Mouse (Mus musculus): Measurements from ENCODE around the gene Hecw2.
A peak's percentile ranks its signal among the peaks of the same experiment; 100 is the strongest.

The Hecw2 gene

DNA sequence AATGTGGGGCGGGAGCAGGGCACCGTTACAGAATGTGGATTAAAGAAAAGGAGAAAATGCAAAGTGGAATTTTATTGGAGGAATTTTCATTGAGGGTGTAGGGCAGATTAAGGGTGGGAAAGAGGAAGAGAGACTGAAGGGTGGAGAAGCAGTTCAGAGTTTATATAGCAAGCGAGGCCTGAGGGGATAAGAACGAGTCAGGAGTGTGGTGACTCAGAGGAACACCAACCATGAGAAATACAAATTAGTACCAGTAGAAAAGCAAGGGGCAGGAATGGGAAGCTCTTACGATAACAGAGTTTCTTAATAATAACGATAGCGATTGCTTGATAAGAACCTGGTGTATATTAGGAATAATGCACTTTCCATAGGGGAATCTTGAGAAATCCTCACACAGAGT is 339.2 kb downstream of the Hecw2 start:
- peak; percentile 48 for DNase-seq (ENCODE audit: low read depth, low spot score)
- Histone ChIP-seq H3K36me3 (ENCODE audit: control insufficient read depth, insufficient read depth, low read length, poor library complexity, severe bottlenecking) (no peaks in the 10 kb centered on the region), H3K27me3 (ENCODE audit: control insufficient read depth, insufficient read depth, low read length, poor library complexity, severe bottlenecking) (no peaks in the 10 kb centered on the region)

DNA sequence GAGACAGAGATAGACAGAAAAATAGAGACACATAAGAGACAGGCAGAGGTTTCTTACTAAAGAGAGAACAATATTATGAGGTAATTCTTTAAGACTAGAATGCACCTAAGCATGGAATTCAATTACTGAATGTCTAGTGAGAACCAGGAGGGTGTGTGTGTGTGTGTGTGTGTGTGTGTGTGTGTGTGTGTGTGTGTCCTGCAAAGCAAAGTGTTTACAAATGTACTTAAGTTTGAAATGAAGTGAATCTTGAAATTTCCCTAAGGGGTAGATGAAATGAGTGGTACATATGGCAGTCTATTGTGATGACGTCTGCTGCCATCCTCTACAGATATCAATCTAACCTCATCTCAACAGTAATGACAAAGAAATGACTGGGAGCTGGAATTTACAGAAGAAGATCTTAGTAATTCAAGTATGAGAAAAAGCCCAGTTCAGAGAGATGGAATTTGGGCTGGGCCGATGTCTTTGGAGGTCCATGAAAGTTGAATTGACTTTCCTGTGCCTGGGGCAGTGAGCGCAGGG is 342.8 kb downstream of the Hecw2 start:
- peak; percentile 58 for DNase-seq (ENCODE audit: low read depth, low spot score)
- Histone ChIP-seq H3K36me3 (ENCODE audit: control insufficient read depth, insufficient read depth, low read length, poor library complexity, severe bottlenecking) (no peaks in the 10 kb centered on the region), H3K27me3 (ENCODE audit: control insufficient read depth, insufficient read depth, low read length, poor library complexity, severe bottlenecking) (no peaks in the 10 kb centered on the region)

DNA sequence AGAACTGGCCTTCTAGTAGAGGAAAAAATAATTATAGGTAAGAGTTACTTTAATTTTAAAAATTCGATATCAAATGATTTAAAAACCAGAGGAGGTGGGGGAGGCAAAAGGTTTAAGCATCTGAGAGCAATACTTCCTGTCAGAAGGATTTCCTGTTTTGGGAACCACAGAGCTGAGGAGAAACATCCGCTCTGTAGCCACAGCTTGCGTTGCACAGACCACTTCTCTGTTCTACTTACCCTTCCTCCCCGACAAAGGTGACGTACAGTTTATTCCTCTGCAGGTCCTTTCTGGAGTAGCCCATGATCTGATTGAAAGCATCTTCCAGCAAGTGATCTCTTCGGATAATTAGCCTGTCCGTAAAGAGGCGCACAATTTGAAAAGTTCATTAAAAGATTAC is 343.6 kb downstream of the Hecw2 start:
- Histone ChIP-seq H3K27me3 (ENCODE audit: control insufficient read depth, insufficient read depth, low read length, poor library complexity, severe bottlenecking) (no peaks in the 10 kb centered on the region), H3K36me3 (ENCODE audit: control insufficient read depth, insufficient read depth, low read length, poor library complexity, severe bottlenecking) (no peaks in the 10 kb centered on the region)
- DNase-seq (ENCODE audit: low read depth, low spot score) = peak; percentile 96

DNA sequence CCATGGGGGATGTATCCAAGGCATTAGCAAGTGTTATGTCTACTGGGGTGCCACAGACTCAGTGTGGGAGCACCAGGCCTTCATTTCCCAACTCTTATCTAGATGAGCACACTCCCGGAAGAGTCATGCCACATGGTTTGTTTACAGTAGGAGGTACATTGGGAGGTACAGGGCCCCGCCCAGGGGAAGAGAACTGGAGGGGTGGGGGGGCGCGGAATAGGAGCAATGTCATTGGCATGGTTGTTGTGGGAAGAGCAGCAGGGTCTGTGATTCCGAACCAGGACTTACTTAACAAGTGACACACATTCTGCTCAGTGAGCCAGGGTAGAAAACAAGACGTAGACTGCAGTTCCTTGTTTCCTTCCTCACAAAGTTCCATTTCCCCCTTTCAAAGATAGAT is 344.1 kb downstream of the Hecw2 start:
- Histone ChIP-seq H3K36me3 (ENCODE audit: control insufficient read depth, insufficient read depth, low read length, poor library complexity, severe bottlenecking) (no peaks in the 10 kb centered on the region), H3K27me3 (ENCODE audit: control insufficient read depth, insufficient read depth, low read length, poor library complexity, severe bottlenecking) (no peaks in the 10 kb centered on the region)
- peak; percentile 91 for DNase-seq (ENCODE audit: low read depth, low spot score)

DNA sequence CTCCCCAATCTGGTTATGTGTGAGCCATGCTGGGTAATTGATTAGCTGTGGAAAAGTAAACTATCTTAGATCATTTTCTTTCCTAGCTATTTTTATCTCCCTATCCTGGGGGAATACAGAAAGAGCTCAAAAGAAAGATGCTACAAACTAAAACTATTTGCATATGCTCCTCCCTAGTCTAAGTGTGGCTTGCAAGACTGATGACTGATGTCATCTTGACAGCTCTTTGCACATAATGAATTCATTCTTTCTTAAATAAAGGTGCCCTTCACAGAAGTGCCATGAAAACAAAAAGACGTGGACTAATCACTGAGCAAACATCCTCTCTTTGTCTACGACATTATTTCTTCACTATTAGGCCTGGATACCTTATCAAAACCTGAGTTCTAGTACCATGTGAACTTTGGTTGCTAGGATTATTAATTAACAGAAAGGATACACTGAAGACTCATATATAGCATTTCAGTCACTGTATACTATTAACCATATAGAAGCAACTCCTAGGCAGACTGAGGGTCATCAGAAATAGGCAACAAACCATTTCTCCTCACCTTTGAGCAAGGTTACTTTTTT is 348.2 kb downstream of the Hecw2 start:
- Histone ChIP-seq H3K36me3 (ENCODE audit: control insufficient read depth, insufficient read depth, low read length, poor library complexity, severe bottlenecking) (no peaks in the 10 kb centered on the region), H3K27me3 (ENCODE audit: control insufficient read depth, insufficient read depth, low read length, poor library complexity, severe bottlenecking) (no peaks in the 10 kb centered on the region)
- peak; percentile 52 for DNase-seq (ENCODE audit: low read depth, low spot score)

DNA sequence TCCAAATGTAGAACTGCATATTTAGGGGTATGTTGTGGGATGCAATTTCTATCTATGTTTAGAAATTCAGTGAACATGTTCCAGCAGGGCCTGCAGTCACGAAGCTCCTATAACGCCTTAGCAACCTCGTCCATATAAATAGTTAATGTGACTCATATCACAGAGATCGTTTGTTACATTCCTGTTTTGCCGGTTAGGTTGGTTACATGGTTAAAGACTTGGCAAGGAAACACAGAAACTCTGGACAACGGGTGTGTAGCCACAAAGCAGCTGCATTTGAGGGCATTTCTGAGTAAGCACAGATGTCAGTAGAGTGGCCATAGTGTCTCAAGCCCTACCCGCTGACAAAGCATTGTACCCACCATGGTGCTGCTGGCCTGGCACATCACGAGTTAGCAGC is 349.1 kb downstream of the Hecw2 start:
- Histone ChIP-seq H3K27me3 (ENCODE audit: control insufficient read depth, insufficient read depth, low read length, poor library complexity, severe bottlenecking) (no peaks in the 10 kb centered on the region), H3K36me3 (ENCODE audit: control insufficient read depth, insufficient read depth, low read length, poor library complexity, severe bottlenecking) (no peaks in the 10 kb centered on the region)
- no peak for DNase-seq (ENCODE audit: low read depth, low spot score)

DNA sequence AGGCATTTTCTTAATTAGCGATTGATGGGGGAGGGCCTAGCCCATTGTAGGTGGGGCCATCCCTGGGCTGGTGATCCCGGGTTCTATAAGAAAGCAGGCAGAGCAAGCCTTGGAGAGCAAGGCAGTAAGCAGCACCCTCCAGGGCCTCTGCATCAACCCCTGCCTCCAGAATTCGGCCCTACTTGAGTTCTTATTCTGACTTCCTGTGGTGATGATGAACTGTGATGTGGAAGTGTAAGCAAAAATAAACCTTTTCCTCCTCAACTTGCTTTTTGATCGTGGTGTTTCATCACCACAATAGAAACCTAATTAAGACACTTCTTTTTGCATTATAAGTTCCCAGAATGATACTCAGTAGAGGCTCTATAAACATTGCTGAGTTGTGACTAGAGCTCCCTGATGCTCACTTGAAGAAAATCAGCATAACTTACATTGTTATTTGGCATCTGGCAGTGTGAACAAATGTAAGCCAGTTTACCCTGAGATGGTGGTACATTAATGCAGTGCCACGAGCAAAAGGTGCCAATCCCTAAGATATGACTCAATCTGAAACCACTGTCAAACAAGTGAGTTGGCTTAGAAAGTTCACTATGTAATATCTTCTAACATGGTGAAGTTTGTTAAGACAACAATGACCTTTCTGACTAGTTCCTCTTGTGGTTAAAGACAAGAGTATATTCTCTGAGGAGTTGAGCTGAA is 349.9 kb downstream of the Hecw2 start:
- Histone ChIP-seq H3K27me3 (ENCODE audit: control insufficient read depth, insufficient read depth, low read length, poor library complexity, severe bottlenecking) (no peaks in the 10 kb centered on the region), H3K36me3 (ENCODE audit: control insufficient read depth, insufficient read depth, low read length, poor library complexity, severe bottlenecking) (no peaks in the 10 kb centered on the region)
- peak; percentile 75 for DNase-seq (ENCODE audit: low read depth, low spot score)

DNA sequence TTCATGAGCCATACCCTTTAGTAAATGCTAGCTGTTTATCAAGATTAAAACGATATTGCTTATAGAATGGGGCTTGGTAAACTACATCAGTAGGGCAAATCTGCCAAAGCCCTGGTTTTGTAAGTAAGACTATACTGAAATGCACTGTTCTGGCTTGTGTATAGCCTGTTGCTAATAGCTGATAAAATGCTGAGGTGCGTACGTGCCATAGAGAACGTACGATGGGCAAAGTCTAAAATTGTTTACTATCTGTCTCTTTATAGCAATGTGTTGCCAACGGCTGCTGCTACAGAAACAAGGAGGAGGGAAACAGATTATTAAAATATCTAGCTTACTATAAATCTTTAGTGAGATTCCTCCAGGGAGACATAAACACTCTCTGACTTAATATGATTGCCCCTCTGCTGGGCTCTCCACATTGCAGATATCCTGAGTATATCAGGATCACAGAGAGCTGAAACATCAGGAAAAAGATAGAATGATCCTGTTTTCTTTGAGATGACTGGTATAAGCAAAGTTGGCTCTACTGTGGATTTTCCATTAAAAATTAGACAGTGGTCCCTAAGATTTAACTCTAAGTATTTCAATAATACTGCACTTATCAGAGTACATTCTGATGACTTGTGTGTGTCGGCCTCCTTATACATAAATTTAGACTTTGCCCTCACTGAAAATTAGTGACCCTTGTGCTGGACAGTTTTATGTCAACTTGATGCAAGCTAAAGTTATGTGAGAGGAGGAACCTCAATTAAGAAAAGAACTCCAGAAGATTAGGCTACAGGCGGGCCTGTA is 350.6 kb downstream of the Hecw2 start:
- Histone ChIP-seq H3K27me3 (ENCODE audit: control insufficient read depth, insufficient read depth, low read length, poor library complexity, severe bottlenecking) (no peaks in the 10 kb centered on the region), H3K36me3 (ENCODE audit: control insufficient read depth, insufficient read depth, low read length, poor library complexity, severe bottlenecking) (no peaks in the 10 kb centered on the region)
- no peak for DNase-seq (ENCODE audit: low read depth, low spot score)

DNA sequence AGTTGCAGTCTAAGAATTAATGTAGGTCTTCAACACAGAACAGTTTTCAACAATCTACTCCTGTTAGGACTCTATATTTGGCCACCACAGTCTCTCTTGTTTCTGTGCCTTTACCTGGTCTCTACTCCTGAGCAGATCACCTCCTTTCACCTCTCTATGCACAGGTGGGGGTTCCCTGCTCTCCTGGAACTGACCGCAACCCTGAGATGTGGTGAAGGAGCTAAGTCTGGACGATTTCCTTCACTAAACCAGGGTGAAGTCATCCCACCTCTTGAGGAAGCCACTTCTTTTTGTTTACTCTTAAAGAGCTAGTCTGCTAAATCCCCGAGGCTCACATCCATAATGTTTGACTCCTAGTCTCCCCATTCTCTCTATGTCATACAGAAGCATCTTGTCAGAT is 351.9 kb downstream of the Hecw2 start:
- Histone ChIP-seq H3K27me3 (ENCODE audit: control insufficient read depth, insufficient read depth, low read length, poor library complexity, severe bottlenecking) (no peaks in the 10 kb centered on the region), H3K36me3 (ENCODE audit: control insufficient read depth, insufficient read depth, low read length, poor library complexity, severe bottlenecking) (no peaks in the 10 kb centered on the region)
- DNase-seq (ENCODE audit: low read depth, low spot score) = no peak

DNA sequence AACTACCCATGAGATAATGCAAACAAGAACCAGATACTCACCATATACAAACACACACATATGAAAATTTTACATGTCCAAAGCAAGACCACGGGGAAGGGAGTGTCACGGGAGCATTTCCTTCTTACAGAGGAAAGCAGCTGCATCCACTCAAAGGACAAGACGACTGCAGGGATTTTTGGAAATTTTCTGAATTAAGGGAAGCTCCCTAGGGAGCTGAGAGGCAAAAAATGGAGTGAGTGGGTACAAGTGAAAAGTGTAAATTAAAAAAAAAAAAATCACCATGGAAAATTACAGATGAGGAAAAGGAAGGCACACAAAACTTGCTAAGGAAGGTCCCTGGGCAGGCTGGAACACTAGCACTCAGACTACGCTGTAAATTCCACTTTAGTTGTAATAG is 353.9 kb downstream of the Hecw2 start:
- Histone ChIP-seq H3K36me3 (ENCODE audit: control insufficient read depth, insufficient read depth, low read length, poor library complexity, severe bottlenecking) (no peaks in the 10 kb centered on the region), H3K27me3 (ENCODE audit: control insufficient read depth, insufficient read depth, low read length, poor library complexity, severe bottlenecking) (no peaks in the 10 kb centered on the region)
- DNase-seq (ENCODE audit: low read depth, low spot score) = no peak

DNA sequence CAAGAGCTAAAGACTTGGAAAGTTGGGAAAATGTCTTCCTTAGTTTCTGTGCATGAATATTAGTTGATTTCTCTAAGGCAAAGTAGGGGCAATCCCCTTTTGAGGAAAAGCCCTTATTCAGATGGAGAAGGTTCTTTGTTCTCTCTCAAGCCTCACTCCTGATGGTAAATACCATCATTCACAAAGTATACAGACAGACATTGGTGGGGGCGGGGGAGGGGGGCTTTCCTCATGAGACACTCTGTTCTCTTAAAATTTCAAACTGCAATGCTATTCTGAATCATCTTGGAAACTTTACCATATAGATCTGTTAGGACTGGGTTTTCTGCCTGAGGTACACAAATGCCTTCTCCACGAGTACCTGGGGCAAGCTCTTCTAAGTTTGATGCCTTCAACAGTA is 355.6 kb downstream of the Hecw2 start:
- H3K27me3 ChIP-seq (ENCODE audit: control insufficient read depth, insufficient read depth, low read length, poor library complexity, severe bottlenecking) = no peaks in the 10 kb centered on the region
- no peaks in the 10 kb centered on the region for H3K36me3 ChIP-seq (ENCODE audit: control insufficient read depth, insufficient read depth, low read length, poor library complexity, severe bottlenecking)
- no peak for DNase-seq (ENCODE audit: low read depth, low spot score)

DNA sequence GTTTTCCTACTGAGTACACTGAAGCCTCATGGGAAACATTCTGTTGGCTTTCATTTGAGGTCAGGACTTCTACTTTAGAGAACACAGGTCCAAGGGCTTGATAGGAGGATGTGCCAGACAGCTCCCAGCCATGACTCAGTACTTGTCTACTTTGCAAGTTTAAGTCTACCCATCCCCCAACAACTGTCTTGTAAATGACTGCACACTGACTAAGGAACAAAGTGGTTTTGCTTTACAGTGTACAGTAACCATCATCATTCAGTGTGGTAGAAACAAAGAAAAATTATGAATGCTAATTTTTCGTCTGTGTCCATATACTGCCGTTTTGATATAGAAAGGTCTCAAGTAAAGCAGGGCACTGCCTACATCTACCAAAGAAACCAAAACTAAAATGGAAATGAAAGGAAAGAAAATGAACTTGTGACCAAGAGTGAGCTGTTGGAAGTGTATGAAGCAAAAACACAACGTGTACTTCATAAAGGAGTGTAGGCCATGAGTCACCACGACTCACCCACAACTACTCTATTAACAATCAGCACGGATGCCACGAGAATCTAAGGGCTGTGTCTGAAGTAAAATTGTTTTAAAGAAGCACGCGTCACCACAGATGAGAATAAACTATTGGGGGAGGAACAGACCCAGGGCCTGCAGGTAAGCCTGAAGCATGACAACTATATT is 356.6 kb downstream of the Hecw2 start:
- Histone ChIP-seq H3K27me3 (ENCODE audit: control insufficient read depth, insufficient read depth, low read length, poor library complexity, severe bottlenecking) (no peaks in the 10 kb centered on the region), H3K36me3 (ENCODE audit: control insufficient read depth, insufficient read depth, low read length, poor library complexity, severe bottlenecking) (no peaks in the 10 kb centered on the region)
- DNase-seq (ENCODE audit: low read depth, low spot score) = no peak

DNA sequence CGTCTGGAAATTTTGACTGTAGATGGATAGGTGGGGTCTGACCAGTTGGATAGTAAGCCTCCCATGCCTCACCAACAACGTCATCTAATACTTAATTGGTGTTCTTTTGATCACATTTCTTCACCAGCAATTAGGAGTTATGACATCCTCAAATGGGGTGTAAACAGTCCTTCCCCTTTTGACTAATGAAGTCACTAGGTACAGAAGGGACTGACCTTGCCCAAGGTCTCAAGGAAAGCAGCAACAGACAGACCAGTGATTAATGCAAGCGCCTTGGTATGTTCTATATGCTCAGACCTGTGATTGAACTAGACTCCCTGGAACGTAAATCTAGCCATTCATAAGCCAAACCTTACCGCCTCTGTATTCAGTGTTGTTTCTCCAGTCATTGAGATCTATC is 364.7 kb downstream of the Hecw2 start:
- no peaks in the 10 kb centered on the region for H3K36me3 ChIP-seq (ENCODE audit: control insufficient read depth, insufficient read depth, low read length, poor library complexity, severe bottlenecking)
- DNase-seq (ENCODE audit: low read depth, low spot score) = no peak
- H3K27me3 ChIP-seq (ENCODE audit: control insufficient read depth, insufficient read depth, low read length, poor library complexity, severe bottlenecking) = no peaks in the 10 kb centered on the region

DNA sequence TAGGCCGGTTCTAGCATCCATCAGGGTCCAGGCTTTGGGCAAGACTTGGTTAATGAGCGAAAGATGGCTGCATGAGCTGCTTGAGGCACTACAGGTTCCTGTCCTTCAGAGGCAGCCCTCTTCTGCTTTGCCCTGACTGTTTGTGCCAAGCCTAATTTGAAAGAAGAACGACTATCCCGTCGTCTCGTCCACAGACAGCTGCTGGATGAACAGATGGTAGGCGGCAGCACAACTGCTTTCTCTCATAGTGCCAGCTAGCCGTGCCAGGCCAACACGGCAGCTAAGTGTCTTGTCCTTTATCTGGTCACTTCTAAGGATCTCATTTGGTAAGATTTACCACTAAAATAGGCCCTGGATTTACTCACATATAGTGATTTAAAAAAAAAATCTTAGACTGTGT is 365.9 kb downstream of the Hecw2 start:
- H3K27me3 ChIP-seq (ENCODE audit: control insufficient read depth, insufficient read depth, low read length, poor library complexity, severe bottlenecking) = no peaks in the 10 kb centered on the region
- H3K36me3 ChIP-seq (ENCODE audit: control insufficient read depth, insufficient read depth, low read length, poor library complexity, severe bottlenecking) = no peaks in the 10 kb centered on the region
- no peak for DNase-seq (ENCODE audit: low read depth, low spot score)
